Mouse (Mus musculus): ENCODE data around the gene Gstm6. TPM values are rescaled to one million over a fixed set of nuclear protein-coding genes. Genes with fewer than 3 reads are reported as not detected.

Gene Gstm6
- polyA plus RNA-seq, 1 experiment from 2014 or later, result 11.3 TPM

GRCm38 (mm10) chr3:107917783-107918408 lies 25.7 kb downstream of the Gstm6 start:
- H3K9ac ChIP-seq (ENCODE audit: low read length), result no peak overlapping the region
- no peak overlapping the region for H3K27ac ChIP-seq (ENCODE audit: low read depth, low read length)
- H3K4me2 ChIP-seq, result no peak overlapping the region
- WGBS, result 57% methylated on average over 7 of the region's 7 CpGs
- no peaks in the 10 kb centered on the region for H3K27me3 ChIP-seq (ENCODE audit: control insufficient read depth, insufficient read depth, low read length)
- DNase-seq (ENCODE audit: low spot score, missing footprints) (peak; percentile 92), ATAC-seq (ENCODE audit: low FRiP score) (peak; percentile 58; the same call in 1 of the 2 replicates)
- no peaks in the 10 kb centered on the region for H3K36me3 ChIP-seq (ENCODE audit: control insufficient read depth, insufficient read depth, low read length)
- H3K4me1 ChIP-seq (ENCODE audit: control insufficient read depth, insufficient read depth, low read length), result no peaks in the 10 kb centered on the region
- no peak overlapping the region for H3K4me3 ChIP-seq (ENCODE audit: low read depth, low read length)
- no peaks in the 10 kb centered on the region for H3K9me3 ChIP-seq (ENCODE audit: control insufficient read depth, low read length)

GRCm38 (mm10) chr3:107917097-107917496 lies 26.5 kb downstream of the Gstm6 start:
- no peaks in the 10 kb centered on the region for H3K9me3 ChIP-seq (ENCODE audit: control insufficient read depth, low read length)
- no peak overlapping the region for H3K9ac ChIP-seq (ENCODE audit: low read length)
- WGBS, result 80% methylated on average over 3 of the region's 3 CpGs
- no peaks in the 10 kb centered on the region for H3K27me3 ChIP-seq (ENCODE audit: control insufficient read depth, insufficient read depth, low read length)
- DNase-seq (ENCODE audit: low spot score, missing footprints) (no peak), ATAC-seq (ENCODE audit: low FRiP score) (no peak)
- H3K4me1 ChIP-seq (ENCODE audit: control insufficient read depth, insufficient read depth, low read length), result no peaks in the 10 kb centered on the region
- no peak overlapping the region for H3K27ac ChIP-seq (ENCODE audit: low read depth, low read length)
- no peak overlapping the region for H3K4me2 ChIP-seq
- H3K36me3 ChIP-seq (ENCODE audit: control insufficient read depth, insufficient read depth, low read length), result no peaks in the 10 kb centered on the region
- no peak overlapping the region for H3K4me3 ChIP-seq (ENCODE audit: low read depth, low read length)

GRCm38 (mm10) chr3:107916674-107917073 lies 26.9 kb downstream of the Gstm6 start:
- Histone ChIP-seq H3K9ac (ENCODE audit: low read length) (no peak overlapping the region), H3K4me1 (ENCODE audit: control insufficient read depth, insufficient read depth, low read length) (no peaks in the 10 kb centered on the region), H3K36me3 (ENCODE audit: control insufficient read depth, insufficient read depth, low read length) (no peaks in the 10 kb centered on the region), H3K27me3 (ENCODE audit: control insufficient read depth, insufficient read depth, low read length) (no peaks in the 10 kb centered on the region), H3K4me2 (no peak overlapping the region), H3K9me3 (ENCODE audit: control insufficient read depth, low read length) (no peaks in the 10 kb centered on the region), H3K4me3 (ENCODE audit: low read depth, low read length) (no peak overlapping the region), H3K27ac (ENCODE audit: low read depth, low read length) (no peak overlapping the region)
- 75% methylated on average over 15 of the region's 15 CpGs for WGBS
- ATAC-seq (ENCODE audit: low FRiP score) (no peak), DNase-seq (ENCODE audit: low spot score, missing footprints) (no peak)

GRCm38 (mm10) chr3:107905942-107906341 lies 37.6 kb downstream of the Gstm6 start:
- H3K4me1 ChIP-seq (ENCODE audit: control insufficient read depth, insufficient read depth, low read length), result no peaks in the 10 kb centered on the region
- H3K9me3 ChIP-seq (ENCODE audit: control insufficient read depth, low read length), result no peaks in the 10 kb centered on the region
- H3K9ac ChIP-seq (ENCODE audit: low read length), result no peak overlapping the region
- no peak overlapping the region for H3K4me2 ChIP-seq
- H3K4me3 ChIP-seq (ENCODE audit: low read depth, low read length), result no peak overlapping the region
- DNase-seq (ENCODE audit: low spot score, missing footprints), result no peak
- no peak overlapping the region for H3K27ac ChIP-seq (ENCODE audit: low read depth, low read length)
- ATAC-seq (ENCODE audit: low FRiP score), result no peak
- H3K36me3 ChIP-seq (ENCODE audit: control insufficient read depth, insufficient read depth, low read length), result no peaks in the 10 kb centered on the region
- WGBS, result 66% methylated on average over 6 of the region's 6 CpGs
- H3K27me3 ChIP-seq (ENCODE audit: control insufficient read depth, insufficient read depth, low read length), result no peaks in the 10 kb centered on the region

- ATAC-seq (ENCODE audit: low FRiP score), result no peak
- no peak overlapping the region for H3K4me2 ChIP-seq
- H3K9me3 ChIP-seq (ENCODE audit: control insufficient read depth, low read length), result no peaks in the 10 kb centered on the region
- no peak overlapping the region for H3K27ac ChIP-seq (ENCODE audit: low read depth, low read length)
- DNase-seq (ENCODE audit: low spot score, missing footprints), result no peak
- 74% methylated on average over 11 of the region's 11 CpGs for WGBS
- H3K4me3 ChIP-seq (ENCODE audit: low read depth, low read length), result no peak overlapping the region
- no peaks in the 10 kb centered on the region for H3K27me3 ChIP-seq (ENCODE audit: control insufficient read depth, insufficient read depth, low read length)
- H3K4me1 ChIP-seq (ENCODE audit: control insufficient read depth, insufficient read depth, low read length), result 0 out of 2 replicates have a peak, but pooled peaks cover 5% of the 10 kb centered on the region
- H3K9ac ChIP-seq (ENCODE audit: low read length), result no peak overlapping the region
- peaks cover 4% of the 10 kb centered on the region; the same call in 1 of the 2 replicates for H3K36me3 ChIP-seq (ENCODE audit: control insufficient read depth, insufficient read depth, low read length)
Measured at GRCm38 (mm10) chr3:107900955-107901673, 42.4 kb downstream of the Gstm6 start.

- no peak overlapping the region for H3K27ac ChIP-seq (ENCODE audit: low read depth, low read length)
- no peak overlapping the region for H3K9ac ChIP-seq (ENCODE audit: low read length)
- no peaks in the 10 kb centered on the region for H3K9me3 ChIP-seq (ENCODE audit: control insufficient read depth, low read length)
- DNase-seq (ENCODE audit: low spot score, missing footprints) (no peak), ATAC-seq (ENCODE audit: low FRiP score) (no peak)
- peaks cover 9% of the 10 kb centered on the region for H3K4me1 ChIP-seq (ENCODE audit: control insufficient read depth, insufficient read depth, low read length)
- no peak overlapping the region for H3K4me3 ChIP-seq (ENCODE audit: low read depth, low read length)
- 93% methylated on average over 13 of the region's 13 CpGs for WGBS
- H3K36me3 ChIP-seq (ENCODE audit: control insufficient read depth, insufficient read depth, low read length), result peaks cover 4% of the 10 kb centered on the region; the same call in 1 of the 2 replicates
- no peak overlapping the region for H3K4me2 ChIP-seq
- H3K27me3 ChIP-seq (ENCODE audit: control insufficient read depth, insufficient read depth, low read length), result no peaks in the 10 kb centered on the region
Measured at GRCm38 (mm10) chr3:107898691-107899090, 44.9 kb downstream of the Gstm6 start.

- Histone ChIP-seq H3K4me1 (ENCODE audit: control insufficient read depth, insufficient read depth, low read length) (peaks cover 9% of the 10 kb centered on the region), H3K4me3 (ENCODE audit: low read depth, low read length) (peak within 1 kb of the TSS; percentile 75), H3K9me3 (ENCODE audit: control insufficient read depth, low read length) (no peaks in the 10 kb centered on the region), H3K4me2 (peak within 1 kb of the TSS; percentile 84), H3K36me3 (ENCODE audit: control insufficient read depth, insufficient read depth, low read length) (peaks cover 4% of the 10 kb centered on the region; the same call in 1 of the 2 replicates), H3K9ac (ENCODE audit: low read length) (peak within 1 kb of the TSS; percentile 93), H3K27ac (ENCODE audit: low read depth, low read length) (no peak within 1 kb of the TSS; the same call in 1 of the 2 replicates), H3K27me3 (ENCODE audit: control insufficient read depth, insufficient read depth, low read length) (no peaks in the 10 kb centered on the region)
- ATAC-seq (ENCODE audit: low FRiP score), result peak; percentile 95
- DNase-seq (ENCODE audit: low spot score, missing footprints), result peak; percentile 98
- 7% methylated on average over 40 of the region's 40 CpGs for WGBS
Measured at GRCm38 (mm10) chr3:107895720-107896569, 47.6 kb downstream of the Gstm6 start, which contains the start of gene Gstm5. Gene Gstm5, plus strand, starts transcription at chr3:107895821.

GRCm38 (mm10) chr3:107895194-107895719 lies 48.3 kb downstream of the Gstm6 start:
- H3K4me3 ChIP-seq (ENCODE audit: low read depth, low read length), result peak overlapping the region; percentile 75
- H3K36me3 ChIP-seq (ENCODE audit: control insufficient read depth, insufficient read depth, low read length), result peaks cover 4% of the 10 kb centered on the region; the same call in 1 of the 2 replicates
- peak overlapping the region; percentile 84 for H3K4me2 ChIP-seq
- H3K27ac ChIP-seq (ENCODE audit: low read depth, low read length), result no peak overlapping the region
- DNase-seq (ENCODE audit: low spot score, missing footprints) (no peak), ATAC-seq (ENCODE audit: low FRiP score) (peak; percentile 54)
- 15% methylated on average over 6 of the region's 6 CpGs for WGBS
- H3K9me3 ChIP-seq (ENCODE audit: control insufficient read depth, low read length), result no peaks in the 10 kb centered on the region
- H3K27me3 ChIP-seq (ENCODE audit: control insufficient read depth, insufficient read depth, low read length), result no peaks in the 10 kb centered on the region
- H3K9ac ChIP-seq (ENCODE audit: low read length), result peak overlapping the region; percentile 93
- peaks cover 9% of the 10 kb centered on the region for H3K4me1 ChIP-seq (ENCODE audit: control insufficient read depth, insufficient read depth, low read length)
